Mouse (Mus musculus) G1E (cell line): Measurements from ENCODE around the gene Prpf6.

Source experiments
- CTCF ChIP-seq: IDR thresholded peaks from 2 replicates; pipeline ENCODE4 v1.5.1; 2012; ENCODE audit warnings: low read depth, low read length, inconsistent platforms, mixed read lengths
- GATA1 ChIP-seq: IDR thresholded peaks from 2 replicates; pipeline ENCODE4 v1.6.1; 2012; ENCODE audit warnings: borderline replicate concordance, low read length, inconsistent platforms, mixed read lengths
- GATA2 ChIP-seq: IDR thresholded peaks from 2 replicates; pipeline ENCODE4 v1.6.1; 2012; ENCODE audit warnings: low read depth, low read length, inconsistent platforms, borderline replicate concordance
- POLR2AphosphoS5 ChIP-seq: IDR thresholded peaks from 2 replicates; pipeline ENCODE4 v1.6.1; 2012; ENCODE audit warnings: low read depth, low read length, inconsistent platforms; ENCODE audit not compliant: insufficient replicate concordance

- TF ChIP-seq GATA1 (no peak), CTCF (no peak), POLR2AphosphoS5 (no peak), GATA2 (no peak)
These were observed 65.1 kb downstream of the Prpf6 start, which contains the start of gene Gm29797 for GRCm38 (mm10) chr2:181656734-181657133.
